Mouse (Mus musculus) left cerebral cortex, postnatal 36 days (tissue): ENCODE results near the gene Fxyd2. TPM values are rescaled to one million over a fixed set of nuclear protein-coding genes. Genes with fewer than 3 reads are reported as not detected.
A peak's percentile ranks its signal among the peaks of the same experiment; 100 is the strongest.

Experiments
- DNase-seq, 2 experiments: peaks; one replicate each; pipeline ENCODE4 v3.0.0; 2021 to 2022; ENCODE audit warnings: low spot score in 2 of 2, mixed read lengths in 1 of 2
- intact Hi-C: fragments of 180-260 bp; cut with DNase I; formaldehyde crosslinking; loops from one replicate; pipeline ENCODE4 v1.15.1; 2025
- total RNA-seq, 2 experiments: library from RNA; stranded (reverse); gene quantifications; 2 replicates each; pipeline ENCODE4 v1.2.3; 2021

The Fxyd2 gene
- total RNA-seq, 2 experiments from 2014 or later = 5.7 to 5.8 TPM

DNA sequence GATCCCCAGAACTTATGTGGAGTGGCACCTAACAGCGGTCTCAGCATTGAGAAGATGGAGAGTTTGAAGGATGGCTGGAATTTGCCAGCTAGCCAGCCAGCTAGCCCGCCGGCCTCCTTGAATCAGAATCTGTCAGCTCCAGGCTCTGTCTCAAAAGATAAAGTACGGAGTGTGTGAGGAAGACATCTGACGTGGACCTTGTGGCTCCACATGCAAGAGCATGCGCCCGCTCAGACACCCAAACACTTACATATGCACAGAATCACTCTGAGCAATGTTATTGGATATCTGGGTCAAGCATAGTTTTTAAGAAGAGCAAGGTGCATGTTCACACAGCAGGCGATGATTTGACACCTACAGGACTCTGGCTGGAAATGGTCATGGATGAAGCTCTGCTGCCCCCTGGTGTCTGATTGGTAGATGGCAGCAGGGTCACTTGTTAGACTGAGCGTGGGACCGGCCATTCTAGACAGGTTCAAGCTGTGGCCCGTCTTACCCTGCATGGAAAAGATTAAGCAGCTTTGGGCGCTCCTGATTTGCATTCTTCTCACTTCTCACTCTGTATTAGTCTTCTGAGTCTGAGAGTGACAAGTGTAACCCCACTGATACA lies 11.0 kb upstream of the Fxyd2 start:
- intact Hi-C loops = loop anchor here (1.0 kb wide), 3 partner anchors 43 to 167 kb away; no protein-coding TSS in a partner anchor
- DNase-seq = peak; percentile 82 to 84

DNA sequence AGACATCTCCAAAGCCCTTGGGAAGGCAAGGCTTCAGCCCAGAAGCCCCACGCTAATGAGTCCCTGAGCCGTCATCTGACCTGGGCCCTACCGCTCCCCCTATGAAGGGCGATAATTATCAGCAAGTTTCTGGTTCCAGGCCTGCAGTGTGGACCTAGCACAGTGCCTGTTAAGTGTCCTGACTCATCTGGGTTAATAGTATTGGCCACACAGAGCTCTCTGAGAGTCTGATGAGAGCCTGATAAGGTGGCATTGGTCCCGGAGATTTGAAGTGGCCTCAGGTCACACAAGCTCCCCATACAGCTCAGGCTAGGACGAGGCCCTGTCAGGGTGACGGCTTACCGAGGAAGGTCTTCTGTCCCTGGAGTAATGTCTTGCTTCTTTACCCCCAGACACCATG lies 9.9 kb upstream of the Fxyd2 start:
- intact Hi-C loops = no loop called here
- DNase-seq = no peak

DNA sequence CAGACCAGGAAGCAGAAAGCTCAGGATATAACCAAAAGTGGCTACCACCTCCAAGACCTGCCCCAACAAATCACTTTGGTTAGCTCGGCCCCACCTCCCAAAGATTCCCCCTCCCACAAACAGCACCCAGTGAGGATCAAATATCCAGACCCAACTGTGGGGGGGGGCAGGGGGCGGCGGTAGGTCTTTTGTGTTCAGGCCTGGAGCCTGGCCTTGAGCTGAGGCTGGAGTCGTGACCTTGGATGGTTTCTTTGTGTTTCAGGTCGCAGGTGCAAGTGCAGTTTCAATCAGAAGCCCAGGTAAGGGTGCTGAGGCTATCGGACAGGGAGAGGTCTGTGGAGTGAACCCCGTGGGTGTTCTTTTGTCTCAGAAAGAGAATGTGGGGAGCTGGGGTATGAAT lies 8.2 kb upstream of the Fxyd2 start:
- intact Hi-C loops = no loop called here
- no peak for DNase-seq

DNA sequence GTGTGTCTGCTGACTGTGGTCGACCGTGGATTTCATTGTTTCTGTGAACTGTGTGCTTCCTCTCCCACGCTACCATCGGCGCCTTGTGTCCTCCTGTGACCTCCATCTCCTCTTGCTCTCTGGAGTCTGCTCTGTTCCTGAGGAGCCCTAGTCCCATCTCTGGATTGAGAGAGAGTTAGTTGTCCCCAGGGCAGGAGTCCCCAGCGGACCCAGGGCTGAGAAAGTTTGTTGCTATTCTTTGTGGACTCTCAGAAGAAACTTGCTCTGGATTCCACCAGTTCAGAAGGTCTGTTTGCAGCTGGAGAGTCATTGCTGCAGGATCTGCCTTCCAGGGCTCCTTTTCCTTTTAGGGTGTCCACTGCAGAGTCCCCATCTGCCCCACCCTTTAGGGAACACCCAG lies 4.3 kb upstream of the Fxyd2 start:
- DNase-seq = no peak
- intact Hi-C loops = no loop called here

DNA sequence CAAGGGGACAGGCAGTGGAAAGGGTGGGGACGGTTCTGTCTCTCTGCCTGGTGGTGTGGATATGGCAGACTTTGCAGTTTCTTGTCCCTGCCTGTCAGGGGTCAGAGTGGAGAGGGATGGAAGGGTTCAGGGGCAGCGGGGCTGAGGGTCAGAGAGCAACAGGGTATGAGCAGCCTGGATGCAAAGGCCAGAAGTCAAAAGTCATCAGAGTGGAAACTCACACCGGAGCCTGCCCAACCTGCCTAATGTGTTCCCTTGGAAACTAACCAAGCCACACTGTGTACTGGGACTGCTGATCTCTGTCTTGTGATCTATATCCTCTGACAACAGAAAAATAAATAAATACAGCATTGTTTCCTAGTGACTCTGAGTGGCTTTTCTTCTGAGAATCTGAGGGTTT lies 3.7 kb upstream of the Fxyd2 start:
- intact Hi-C loops = no loop called here
- no peak for DNase-seq

DNA sequence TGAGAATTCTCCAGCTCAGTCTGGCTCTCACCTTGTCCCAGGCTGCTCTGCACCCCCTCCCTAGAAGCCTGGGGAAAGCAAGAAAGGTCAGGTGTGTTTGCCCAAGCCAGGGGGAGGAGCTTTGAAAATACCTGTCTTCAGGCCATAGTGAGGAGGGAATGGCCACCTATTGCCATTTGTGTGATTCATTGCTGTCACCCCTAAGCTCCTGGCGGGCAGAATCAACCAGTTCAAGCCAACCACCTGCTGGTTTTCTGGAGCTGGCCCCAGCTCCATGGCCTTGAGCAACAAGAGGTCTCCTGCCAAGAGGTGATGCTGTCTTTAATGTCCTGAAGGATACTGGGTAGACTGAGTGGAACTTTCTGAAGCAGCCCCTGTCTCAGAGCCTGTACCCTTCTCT lies 1.1 kb upstream of the Fxyd2 start:
- DNase-seq = no peak
- intact Hi-C loops = no loop called here

DNA sequence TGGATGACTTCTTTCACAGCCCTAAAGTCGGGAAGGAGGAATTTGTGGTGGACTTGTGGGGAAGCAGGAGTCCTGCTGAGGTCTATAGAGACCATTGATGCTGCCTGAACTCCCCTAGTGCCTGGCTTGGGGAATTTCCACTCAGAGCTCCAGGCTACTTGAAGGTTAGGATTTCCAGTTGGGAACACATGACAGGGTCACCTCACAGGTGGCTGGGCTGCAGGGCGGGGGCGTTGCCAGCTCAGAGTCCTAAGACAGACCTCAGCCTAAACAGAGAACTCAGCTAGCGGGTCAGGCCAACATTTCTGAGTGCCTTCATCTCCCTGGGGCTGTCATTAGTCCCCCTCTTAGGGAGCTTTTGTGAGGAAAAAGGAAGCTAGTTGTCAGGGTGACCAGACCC lies 2.4 kb downstream of the Fxyd2 start:
- intact Hi-C loops = no loop called here
- no peak for DNase-seq

DNA sequence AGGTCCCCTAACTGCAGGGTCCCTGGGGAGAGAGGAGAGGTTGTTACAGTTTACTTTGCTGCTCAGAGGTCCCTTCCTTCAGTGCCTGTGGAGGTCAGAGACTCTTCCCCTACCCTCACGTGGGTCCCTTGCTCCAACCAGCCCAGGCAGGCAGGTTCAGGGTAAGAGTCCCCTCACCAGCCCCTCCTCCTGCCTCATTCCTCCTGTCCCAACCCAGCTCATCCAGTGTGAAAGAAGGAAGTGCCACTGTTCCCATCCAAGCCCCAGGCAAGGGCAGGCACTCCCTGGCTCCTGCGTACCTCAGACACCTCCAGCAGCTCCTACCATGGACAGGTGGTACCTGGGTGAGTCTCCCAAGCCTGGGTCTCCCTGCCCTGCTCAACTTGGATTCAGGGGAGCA lies 3.5 kb downstream of the Fxyd2 start:
- DNase-seq = no peak
- intact Hi-C loops = no loop called here

DNA sequence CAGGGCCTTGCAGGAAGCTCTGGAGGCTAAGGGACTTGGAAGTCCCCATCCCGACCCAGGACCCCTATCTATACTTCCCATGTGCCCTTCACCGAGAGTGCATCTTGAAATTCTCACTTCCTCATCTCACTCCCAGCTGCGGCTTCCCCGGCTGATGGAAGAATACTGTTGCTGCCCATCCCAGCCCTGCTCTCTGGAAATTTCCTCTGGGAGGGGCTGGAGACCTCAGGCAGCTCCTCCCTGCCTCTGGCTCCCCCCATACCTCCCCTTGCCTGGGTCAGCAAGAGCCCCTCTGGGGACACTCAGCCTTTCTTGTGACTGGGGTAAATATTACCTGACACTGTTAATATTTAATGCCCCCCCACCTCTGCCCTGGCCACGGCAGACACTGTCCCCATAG lies 6.2 kb downstream of the Fxyd2 start:
- DNase-seq = no peak
- intact Hi-C loops = loop anchor here (5.0 kb wide), 1 partner anchor 183 kb away; no protein-coding TSS in a partner anchor

DNA sequence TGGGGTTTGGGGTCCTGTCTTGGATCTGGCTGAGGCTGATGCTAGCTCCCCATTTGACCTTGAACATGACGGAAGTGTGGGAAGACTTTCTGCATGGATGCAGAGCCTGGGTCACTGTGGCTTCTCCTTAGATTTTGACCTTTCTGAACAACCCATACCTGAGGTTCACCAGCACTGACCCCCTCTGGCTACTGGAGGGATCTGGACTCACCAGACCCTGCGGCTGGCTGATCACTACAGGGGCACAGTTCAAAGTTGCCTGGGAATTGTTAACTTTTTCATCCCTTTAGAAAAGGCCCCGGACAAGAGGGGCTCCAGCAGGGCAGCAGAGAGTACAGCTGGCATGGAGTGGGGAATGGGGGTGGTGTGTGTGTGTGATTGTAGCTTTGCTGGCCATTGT lies 7.3 kb downstream of the Fxyd2 start:
- intact Hi-C loops = loop anchor here (5.0 kb wide), 1 partner anchor 185 kb away; no protein-coding TSS in a partner anchor
- no peak for DNase-seq

DNA sequence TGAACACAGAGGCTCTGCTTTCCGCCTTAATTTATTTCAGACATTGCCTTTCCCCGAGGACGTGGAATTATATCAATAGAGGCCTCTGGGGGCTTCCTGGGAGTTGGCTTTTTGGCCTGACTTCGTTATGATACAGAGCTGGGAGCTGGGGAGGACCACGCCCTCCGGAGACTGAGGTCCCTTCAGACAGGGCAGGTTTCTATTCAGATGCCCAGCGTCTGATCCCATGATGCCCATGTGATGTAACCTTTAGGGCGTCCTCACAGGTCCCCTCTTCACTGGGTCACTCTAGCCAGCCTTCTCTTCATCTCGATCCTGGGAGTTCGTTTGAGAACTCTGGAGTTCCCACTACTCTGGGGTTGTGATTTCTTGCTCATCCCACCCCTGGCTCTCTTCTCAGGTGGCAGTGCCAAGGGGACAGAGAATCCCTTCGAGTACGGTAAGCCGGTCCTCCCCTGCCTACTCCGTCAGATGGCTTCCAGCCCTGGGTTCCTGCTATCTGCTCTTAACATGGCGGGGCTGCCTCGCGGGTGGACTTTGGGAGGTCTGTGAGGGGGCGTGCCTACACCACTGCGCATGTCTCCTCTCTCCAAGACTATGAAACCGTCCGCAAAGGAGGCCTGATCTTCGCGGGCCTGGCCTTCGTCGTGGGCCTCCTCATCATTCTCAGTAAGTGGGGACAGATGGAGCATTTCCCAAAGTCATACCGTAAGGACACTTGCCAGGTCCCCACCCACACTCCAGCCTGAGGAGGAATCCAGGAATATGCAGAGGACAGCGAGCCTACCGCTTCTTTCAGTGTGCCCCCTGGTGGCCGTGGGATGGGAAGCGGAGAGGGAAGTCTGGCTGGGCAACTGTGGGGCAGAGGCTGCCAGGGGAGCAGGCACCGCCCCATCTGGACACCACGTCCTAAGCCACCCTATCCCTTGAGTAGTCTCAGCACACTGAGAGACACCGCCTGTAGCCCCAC lies 8.5 kb downstream of the Fxyd2 start:
- DNase-seq = peak; percentile 79 to 83
- intact Hi-C loops = loop anchor here (1.0 to 5.0 kb wide), 2 partner anchors 108 to 186 kb away; no protein-coding TSS in a partner anchor

DNA sequence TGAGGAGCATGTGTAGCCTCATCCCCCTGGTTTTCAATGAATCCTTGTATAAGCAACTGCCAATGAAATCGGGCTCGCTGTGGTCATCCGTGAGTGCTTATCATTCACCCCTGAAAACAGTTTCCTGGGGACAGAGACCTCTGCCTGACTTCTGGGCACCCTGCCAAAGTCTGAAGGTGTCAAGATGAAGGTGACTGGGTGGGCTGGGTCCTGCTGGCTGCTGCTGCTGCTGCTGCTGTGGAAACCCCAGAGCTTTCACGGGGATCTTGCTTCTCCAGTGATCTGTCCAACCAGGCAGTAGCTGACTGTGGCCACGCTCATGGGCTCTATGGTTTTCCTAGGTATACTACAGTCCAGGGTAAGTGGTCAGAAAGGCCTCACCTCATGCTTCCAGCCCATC lies 10.7 kb downstream of the Fxyd2 start:
- intact Hi-C loops = loop anchor here (5.0 kb wide), 1 partner anchor 417 kb away; the partner anchor contains the start of gene Cep164
- no peak for DNase-seq

DNA sequence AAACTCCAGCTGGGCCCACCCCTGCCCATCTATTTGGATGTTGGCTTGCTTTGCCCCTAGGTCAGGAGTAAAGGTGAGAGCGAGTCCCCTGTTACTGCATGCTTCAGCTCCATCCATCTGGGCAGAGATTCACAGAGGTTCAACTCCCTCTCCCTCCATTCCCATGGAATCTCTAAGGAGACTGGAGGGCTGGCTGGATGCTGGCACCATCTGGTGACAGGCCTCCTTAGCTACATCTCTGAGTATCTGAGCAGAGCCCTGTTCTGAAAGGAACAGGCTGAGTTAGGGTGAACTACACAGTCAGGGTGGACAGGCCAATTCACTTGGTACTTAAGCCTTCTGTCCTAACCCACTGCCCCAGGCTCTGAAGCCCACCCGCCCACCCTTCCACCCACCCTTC lies 11.1 kb downstream of the Fxyd2 start:
- DNase-seq = no peak
- intact Hi-C loops = loop anchor here (5.0 kb wide), 1 partner anchor 417 kb away; the partner anchor contains the start of gene Cep164

DNA sequence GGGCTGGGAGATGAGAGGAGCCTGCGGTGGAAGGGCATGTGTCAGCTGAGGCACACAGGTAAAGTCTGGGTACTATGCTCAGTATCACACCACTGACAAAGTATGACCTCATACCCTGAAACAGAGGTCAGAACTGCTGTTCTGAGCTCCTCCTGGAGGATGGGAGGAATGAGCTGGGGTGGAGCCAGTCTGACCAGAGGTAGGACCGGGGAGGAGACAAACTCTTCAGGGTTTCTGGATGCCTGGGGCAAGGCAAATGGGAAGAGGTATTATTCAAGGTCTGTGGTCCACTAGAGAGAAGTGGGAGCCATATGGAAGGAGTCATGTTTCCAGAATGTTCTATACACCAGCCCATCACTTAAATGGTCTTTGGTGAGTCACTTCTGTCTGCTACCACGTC lies 11.6 kb downstream of the Fxyd2 start:
- no peak for DNase-seq
- intact Hi-C loops = loop anchor here (5.0 kb wide), 1 partner anchor 416 kb away; the partner anchor contains the start of gene Cep164

DNA sequence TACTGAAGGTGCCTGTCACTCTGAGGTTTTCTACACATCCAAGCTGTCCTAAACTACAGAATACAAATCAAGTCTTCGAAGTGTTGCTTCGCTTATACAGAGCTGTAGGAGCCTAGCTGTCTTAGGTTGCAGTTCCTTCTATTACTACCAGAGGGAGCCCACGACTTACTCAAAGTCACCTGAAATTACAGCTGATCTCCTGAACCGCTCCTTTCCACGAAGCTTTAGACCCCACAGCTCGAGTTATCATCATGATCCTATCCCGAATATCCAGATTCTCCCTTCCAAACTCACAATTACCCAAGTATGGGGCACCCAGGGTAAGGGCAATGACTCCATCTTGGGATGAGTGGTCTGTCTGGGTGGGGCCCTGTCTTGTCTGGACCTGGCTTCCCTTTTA lies 12.3 kb downstream of the Fxyd2 start:
- no peak for DNase-seq
- intact Hi-C loops = loop anchor here (5.0 kb wide), 1 partner anchor 415 kb away; the partner anchor contains the start of gene Cep164

DNA sequence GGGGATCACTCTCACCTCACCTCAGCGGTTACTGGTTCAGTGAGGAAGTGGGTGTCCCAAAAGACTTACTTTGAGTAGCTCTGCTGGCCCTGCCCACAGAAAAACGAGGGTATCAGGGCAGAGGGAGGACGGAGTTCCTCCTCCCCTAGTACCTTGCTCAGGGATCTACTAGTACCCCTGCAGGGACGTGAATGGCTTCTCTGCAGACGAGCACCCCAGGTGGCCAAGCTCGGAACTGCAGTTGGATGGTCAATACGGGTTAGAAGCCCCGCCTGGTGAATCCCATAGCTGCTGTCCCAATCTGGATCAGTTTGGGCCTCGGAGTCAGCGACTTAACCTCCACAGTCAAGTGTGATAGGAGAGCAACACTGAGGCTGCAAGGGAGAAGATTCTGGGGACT lies 12.8 kb downstream of the Fxyd2 start:
- intact Hi-C loops = loop anchor here (5.0 kb wide), 1 partner anchor 415 kb away; the partner anchor contains the start of gene Cep164
- DNase-seq = peak; percentile 78 to 84

DNA sequence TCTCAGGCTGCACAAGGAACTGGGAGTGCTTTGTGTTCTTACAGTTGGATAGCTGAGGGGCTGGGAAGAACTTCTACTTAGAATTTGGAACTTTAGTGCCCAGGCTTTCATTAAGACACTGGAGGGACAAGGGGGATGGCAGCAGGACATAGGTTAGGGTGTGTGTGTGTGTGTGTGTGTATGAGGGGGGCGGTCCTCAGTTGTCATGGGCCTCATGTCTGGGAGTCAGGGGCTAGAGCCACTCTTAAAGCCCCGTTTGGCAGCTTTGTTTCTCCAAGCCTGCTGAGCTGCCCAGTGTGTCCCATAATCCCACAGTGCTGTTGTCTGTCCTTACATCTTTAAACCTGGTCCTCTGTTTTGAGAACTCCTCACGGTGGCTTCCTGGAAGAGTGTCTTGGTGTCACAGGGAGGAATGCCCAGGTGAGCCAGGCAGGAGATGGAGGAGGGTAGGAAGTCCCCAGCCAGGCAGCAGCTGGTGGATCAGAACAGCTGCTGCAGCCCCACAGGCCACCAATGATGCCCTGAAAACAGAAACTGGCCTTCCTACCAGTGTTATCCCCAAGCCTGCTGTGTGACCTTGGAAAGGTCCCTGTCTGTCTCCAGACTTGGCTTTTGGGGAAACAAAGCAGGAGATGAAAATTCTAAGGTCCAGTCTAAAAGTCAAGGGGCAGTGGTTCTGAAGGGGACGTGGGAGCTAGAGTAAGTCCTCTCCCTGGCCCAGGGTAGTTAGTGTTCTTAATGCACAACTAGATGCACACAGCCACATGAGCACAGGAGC lies 13.4 kb downstream of the Fxyd2 start:
- intact Hi-C loops = loop anchor here (5.0 kb wide), 1 partner anchor 414 kb away; the partner anchor contains the start of gene Cep164
- no peak for DNase-seq

DNA sequence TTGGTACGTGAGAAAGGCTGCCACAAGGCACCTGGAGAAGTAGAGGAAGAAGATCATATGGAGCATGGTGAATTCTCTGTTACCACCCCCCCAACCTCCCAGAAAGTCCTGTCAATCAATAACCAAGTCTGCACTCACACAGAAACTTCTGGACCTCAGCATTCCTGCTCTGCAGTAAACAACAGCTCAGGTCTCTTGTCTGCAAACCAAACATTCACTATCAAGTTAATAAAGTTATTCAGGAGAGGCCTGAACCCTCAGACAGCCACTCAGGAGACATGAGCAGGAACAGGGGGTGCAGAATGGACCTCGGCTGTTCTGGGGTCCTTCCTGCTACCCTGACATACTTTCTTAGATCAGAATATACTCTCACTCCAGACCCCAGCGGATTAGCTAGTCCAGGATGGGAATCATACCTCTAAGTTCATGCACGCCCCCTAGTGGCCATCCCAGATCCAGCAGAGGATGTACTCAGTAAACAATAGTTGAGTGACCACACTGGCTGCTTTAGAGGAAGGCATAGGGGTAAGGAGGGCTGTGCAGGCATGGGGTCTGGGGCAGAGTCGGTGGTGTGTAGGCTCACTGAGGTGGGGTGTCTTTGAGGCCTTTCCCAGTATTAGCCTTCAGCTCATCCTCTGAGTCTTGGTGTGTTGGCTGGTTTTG lies 14.1 kb downstream of the Fxyd2 start:
- intact Hi-C loops = loop anchor here (5.0 kb wide), 1 partner anchor 414 kb away; the partner anchor contains the start of gene Cep164
- DNase-seq = no peak

DNA sequence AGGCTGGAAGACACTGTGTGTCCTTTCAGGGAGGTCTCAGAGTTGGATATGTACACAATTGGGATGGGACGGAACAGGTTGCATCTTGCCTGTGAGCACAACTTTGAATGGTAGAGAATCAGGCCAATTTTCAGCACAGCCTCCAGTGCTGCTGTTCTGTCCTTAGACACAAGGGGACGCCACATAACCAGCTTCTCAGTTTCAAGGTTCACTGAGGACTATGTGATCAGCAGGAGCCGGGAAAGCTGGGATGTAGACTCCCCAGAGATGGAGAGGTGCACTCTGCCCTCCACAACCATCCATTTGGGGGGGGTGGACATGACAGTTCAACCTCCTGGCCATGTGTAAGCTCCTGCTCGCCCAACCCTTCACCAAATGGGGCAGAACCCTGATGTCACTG lies 16.4 kb downstream of the Fxyd2 start:
- intact Hi-C loops = loop anchor here (2.0 to 5.0 kb wide), 2 partner anchors 171 to 339 kb away; no protein-coding TSS in a partner anchor
- DNase-seq = peak; percentile 64 to 79
